Mouse (Mus musculus) left cerebral cortex, adult 8-10 months (tissue): ENCODE measurements around the gene Rhot1. TPM values are rescaled to one million over a fixed set of nuclear protein-coding genes. Genes with fewer than 3 reads are reported as not detected.

Source experiments
- total RNA-seq, 4 experiments: library from RNA; stranded (reverse); gene quantifications; 2 replicates each; pipeline ENCODE4 v1.2.4; 2022

The Rhot1 gene
- total RNA-seq, 4 experiments from 2014 or later, result 60.6 to 69.5 (median 63.4) TPM

Other genes starting within 250 kb of the Rhot1 start
- 10 to 100 TPM; 25.3 to 31.4 (median 28.2) TPM for gene Utp6, start 246.6 kb upstream of the Rhot1 start, total RNA-seq
- gene Suz12, start 215.9 kb upstream of the Rhot1 start, total RNA-seq, result 10 to 100 TPM; 34.4 to 48.9 (median 44.7) TPM
- gene Crlf3, start 128.0 kb upstream of the Rhot1 start, total RNA-seq, result 10 to 100 TPM; 16.1 to 23.6 (median 21.1) TPM
- gene Atad5, start 119.6 kb upstream of the Rhot1 start, total RNA-seq, result 1 to 10 TPM; 3.4 to 4.9 (median 3.6) TPM
- gene Tefm, start 66.8 kb upstream of the Rhot1 start, total RNA-seq, result 10 to 100 TPM in 3 of 4 experiments, 1 to 10 TPM in 1; 7.5 to 14.8 (median 10.9) TPM
- gene Adap2, start 54.9 kb upstream of the Rhot1 start, total RNA-seq, result 10 to 100 TPM in 2 of 4 experiments, 1 to 10 TPM in 2; 6.9 to 12.6 (median 9.4) TPM
- gene Rnf135, start 25.2 kb upstream of the Rhot1 start, total RNA-seq, result 1 to 10 TPM; 2.8 to 5.7 (median 4.6) TPM
- 10 to 100 TPM; 23.0 to 29.2 (median 24.2) TPM for gene Rhbdl3, start 91.9 kb downstream of the Rhot1 start, total RNA-seq
- 10 to 100 TPM; 49.0 to 55.7 (median 53.1) TPM for gene 5730455P16Rik, start 169.0 kb downstream of the Rhot1 start, total RNA-seq
- 100 to 1,000 TPM; 100 to 117 (median 107) TPM for gene Zfp207, start 174.3 kb downstream of the Rhot1 start, total RNA-seq
- 100 to 1,000 TPM in 1 of 4 experiments, 10 to 100 TPM in 3; 93.9 to 105 (median 97.8) TPM for gene Psmd11, start 219.6 kb downstream of the Rhot1 start, total RNA-seq